Mouse (Mus musculus) hindbrain, embryonic 13.5 days (tissue): ENCODE data around the gene Tshr. TPM values are rescaled to one million over a fixed set of nuclear protein-coding genes. Genes with fewer than 3 reads are reported as not detected.
"Not testable (repeated sequence)": the region's sequence is repeated elsewhere in the genome, so short reads cannot be mapped to it uniquely, and the experiment has no call there.

Source experiments
- ATAC-seq: fragments of 200-750 bp; cut with Nextera tagmentation; 2 replicates; pipeline ENCODE4 v1.8.0; 2017; ENCODE audit warnings: moderate TSS enrichment; ENCODE audit not compliant: low FRiP score
- H3K27ac ChIP-seq: fragments of 300-500 bp; sonication (generic); 2 replicates; pipeline ENCODE4 v1.5.1; 2015; ENCODE audit warnings: inconsistent platforms, mild to moderate bottlenecking, moderate library complexity
- H3K27me3 ChIP-seq: fragments of 300-500 bp; sonication (generic); 2 replicates; pipeline ENCODE4 v1.6.1; 2015; ENCODE audit warnings: mild to moderate bottlenecking, inconsistent platforms
- H3K36me3 ChIP-seq: fragments of 300-500 bp; sonication (generic); 2 replicates; pipeline ENCODE4 v1.6.1; 2015; ENCODE audit warnings: mild to moderate bottlenecking, inconsistent platforms
- H3K4me1 ChIP-seq: fragments of 300-500 bp; sonication (generic); replicated peaks from 2 replicates; pipeline ENCODE4 v1.6.1; 2015; ENCODE audit warnings: inconsistent platforms
- H3K4me2 ChIP-seq: fragments of 300-500 bp; sonication (generic); 2 replicates; pipeline ENCODE4 v1.6.1; 2015; ENCODE audit warnings: inconsistent platforms, mild to moderate bottlenecking, moderate library complexity
- H3K4me3 ChIP-seq: fragments of 300-500 bp; sonication (generic); 2 replicates; pipeline ENCODE4 v1.5.1; 2015; ENCODE audit warnings: mild to moderate bottlenecking, inconsistent platforms
- H3K9ac ChIP-seq: fragments of 300-500 bp; sonication (generic); 2 replicates; pipeline ENCODE4 v1.6.1; 2015; ENCODE audit warnings: mild to moderate bottlenecking, inconsistent platforms
- H3K9me3 ChIP-seq: fragments of 300-500 bp; sonication (generic); 2 replicates; pipeline ENCODE4 v1.6.1; 2016; ENCODE audit warnings: inconsistent platforms
- WGBS: fragments of 180-500 bp; shearing (Covaris S2); methylation state at CpG from one replicate; pipeline ENCODE4 v1.1.7; 2015; 5-methylcytosine and 5-hydroxymethylcytosine counted together
- polyA plus RNA-seq: library from polyadenylated mRNA; unstranded; fragments of >200 nt; fragmentation: Nextera tagmentation; extraction: Ambion mirVana; gene quantifications from 2 replicates; pipeline ENCODE4 v1.2.1, GENCODE M21; 2015

Gene Tshr
- polyA plus RNA-seq, 1 experiment from 2014 or later: 0.52 TPM

- Histone ChIP-seq H3K27me3 (no peaks in the 10 kb centered on the region), H3K9me3 (no peaks in the 10 kb centered on the region), H3K4me2 (no peak overlapping the region), H3K27ac (no peak overlapping the region), H3K36me3 (no peaks in the 10 kb centered on the region), H3K9ac (no peak overlapping the region), H3K4me3 (no peak overlapping the region), H3K4me1 (peaks cover 4% of the 10 kb centered on the region)
- ATAC-seq: no peak
- 72% methylated on average over 6 of the region's 6 CpGs for WGBS
Observed at GRCm38 (mm10) chr12:91513980-91514379, 129.6 kb downstream of the Tshr start.

GRCm38 (mm10) chr12:91517808-91518207 lies 133.4 kb downstream of the Tshr start:
- Histone ChIP-seq H3K4me3 (no peak overlapping the region), H3K27ac (no peak overlapping the region), H3K9me3 (0 out of 2 replicates have a peak, but pooled peaks cover 3% of the 10 kb centered on the region), H3K9ac (no peak overlapping the region), H3K36me3 (no peaks in the 10 kb centered on the region), H3K4me1 (no peaks in the 10 kb centered on the region), H3K27me3 (no peaks in the 10 kb centered on the region), H3K4me2 (no peak overlapping the region)
- no peak for ATAC-seq
- 68% methylated on average over 3 of the region's 3 CpGs for WGBS

GRCm38 (mm10) chr12:91523626-91524025 lies 139.3 kb downstream of the Tshr start:
- H3K27ac ChIP-seq: no peak overlapping the region
- 0 out of 2 replicates have a peak, but pooled peaks cover 3% of the 10 kb centered on the region for H3K9me3 ChIP-seq
- no peak overlapping the region for H3K9ac ChIP-seq
- no peak overlapping the region for H3K4me3 ChIP-seq
- ATAC-seq: no peak
- H3K27me3 ChIP-seq: no peaks in the 10 kb centered on the region
- no peak overlapping the region for H3K4me2 ChIP-seq
- no peaks in the 10 kb centered on the region for H3K36me3 ChIP-seq
- WGBS: 84% methylated on average over 3 of the region's 3 CpGs
- H3K4me1 ChIP-seq: no peaks in the 10 kb centered on the region

GRCm38 (mm10) chr12:91534514-91534913 lies 150.2 kb downstream of the Tshr start:
- H3K27me3 ChIP-seq: no peaks in the 10 kb centered on the region
- no peak overlapping the region for H3K4me2 ChIP-seq
- no peak overlapping the region for H3K4me3 ChIP-seq
- no peak for ATAC-seq
- no peaks in the 10 kb centered on the region for H3K9me3 ChIP-seq
- no peak overlapping the region for H3K9ac ChIP-seq
- WGBS: 93% methylated on average over 6 of the region's 6 CpGs
- no peaks in the 10 kb centered on the region for H3K4me1 ChIP-seq
- no peak overlapping the region for H3K27ac ChIP-seq
- no peaks in the 10 kb centered on the region for H3K36me3 ChIP-seq

GRCm38 (mm10) chr12:91540202-91540601 lies 155.8 kb downstream of the Tshr start:
- Histone ChIP-seq H3K9me3 (0 out of 2 replicates have a peak, but pooled peaks cover 3% of the 10 kb centered on the region), H3K4me3 (no peak overlapping the region), H3K36me3 (no peaks in the 10 kb centered on the region), H3K4me1 (no peaks in the 10 kb centered on the region), H3K27ac (no peak overlapping the region), H3K27me3 (no peaks in the 10 kb centered on the region), H3K9ac (no peak overlapping the region), H3K4me2 (no peak overlapping the region)
- WGBS: 91% methylated on average over 7 of the region's 7 CpGs
- no peak for ATAC-seq

- H3K4me3 ChIP-seq: no peak overlapping the region
- no peaks in the 10 kb centered on the region for H3K9me3 ChIP-seq
- 60% methylated on average over 9 of the region's 9 CpGs for WGBS
- 0 out of 2 replicates have a peak, but pooled peaks cover 10% of the 10 kb centered on the region for H3K27me3 ChIP-seq
- peaks cover 4% of the 10 kb centered on the region for H3K36me3 ChIP-seq
- no peak overlapping the region for H3K9ac ChIP-seq
- peaks cover 10% of the 10 kb centered on the region for H3K4me1 ChIP-seq
- no peak overlapping the region for H3K4me2 ChIP-seq
- ATAC-seq: no peak
- H3K27ac ChIP-seq: no peak overlapping the region
Observed at GRCm38 (mm10) chr12:91549471-91549870, 165.1 kb downstream of the Tshr start.

- peak overlapping the region; percentile 40; the same call in 1 of the 2 replicates for H3K27ac ChIP-seq
- no peak overlapping the region for H3K4me3 ChIP-seq
- ATAC-seq: peak; percentile 86
- 0 out of 2 replicates have a peak, but pooled peaks cover 5% of the 10 kb centered on the region for H3K27me3 ChIP-seq
- H3K4me1 ChIP-seq: peaks cover 10% of the 10 kb centered on the region
- H3K36me3 ChIP-seq: peaks cover 6% of the 10 kb centered on the region
- peak overlapping the region; percentile 29 for H3K4me2 ChIP-seq
- no peak overlapping the region for H3K9ac ChIP-seq
- WGBS: 44% methylated on average over 19 of the region's 19 CpGs
- no peaks in the 10 kb centered on the region for H3K9me3 ChIP-seq
Observed at GRCm38 (mm10) chr12:91551773-91552526, 167.6 kb downstream of the Tshr start.

- not testable (repeated sequence) for H3K9me3 ChIP-seq, H3K27ac ChIP-seq, H3K4me1 ChIP-seq, H3K27me3 ChIP-seq, H3K4me2 ChIP-seq, H3K4me3 ChIP-seq, H3K9ac ChIP-seq
- H3K36me3 ChIP-seq: peaks cover 19% of the 10 kb centered on the region
- 0 out of 2 replicates have a peak, but pooled peaks have one; percentile 13 for ATAC-seq
- WGBS: 88% methylated on average over 8 of the region's 8 CpGs
Observed at GRCm38 (mm10) chr12:91557358-91558005, 173.1 kb downstream of the Tshr start.

- ATAC-seq, H3K27ac ChIP-seq, H3K4me3 ChIP-seq, H3K27me3 ChIP-seq, H3K4me2 ChIP-seq, H3K4me1 ChIP-seq, H3K9me3 ChIP-seq, H3K9ac ChIP-seq: not testable (repeated sequence)
- peaks cover 25% of the 10 kb centered on the region for H3K36me3 ChIP-seq
- 58% methylated on average over 4 of the region's 4 CpGs for WGBS
Observed at GRCm38 (mm10) chr12:91558152-91558551, 173.8 kb downstream of the Tshr start.

- WGBS: 98% methylated on average over 4 of the region's 4 CpGs
- Histone ChIP-seq H3K4me2 (no peak overlapping the region), H3K27me3 (no peaks in the 10 kb centered on the region), H3K4me1 (no peaks in the 10 kb centered on the region), H3K9me3 (no peaks in the 10 kb centered on the region), H3K4me3 (no peak overlapping the region), H3K27ac (no peak overlapping the region), H3K36me3 (peaks cover 75% of the 10 kb centered on the region), H3K9ac (no peak overlapping the region)
- ATAC-seq: no peak
Observed at GRCm38 (mm10) chr12:91567145-91567544, 182.8 kb downstream of the Tshr start.

- no peak overlapping the region for H3K4me2 ChIP-seq
- WGBS: 90% methylated on average over 3 of the region's 3 CpGs
- no peak overlapping the region for H3K4me3 ChIP-seq
- no peak for ATAC-seq
- peaks cover 79% of the 10 kb centered on the region for H3K36me3 ChIP-seq
- no peak overlapping the region for H3K9ac ChIP-seq
- no peak overlapping the region for H3K27ac ChIP-seq
- no peaks in the 10 kb centered on the region for H3K4me1 ChIP-seq
- H3K27me3 ChIP-seq: no peaks in the 10 kb centered on the region
- H3K9me3 ChIP-seq: no peaks in the 10 kb centered on the region
Observed at GRCm38 (mm10) chr12:91569255-91569654, 184.9 kb downstream of the Tshr start.

- Histone ChIP-seq H3K4me3 (no peak overlapping the region), H3K9me3 (no peaks in the 10 kb centered on the region), H3K9ac (no peak overlapping the region), H3K27ac (no peak overlapping the region), H3K4me1 (no peaks in the 10 kb centered on the region), H3K4me2 (no peak overlapping the region), H3K36me3 (peaks cover 79% of the 10 kb centered on the region), H3K27me3 (no peaks in the 10 kb centered on the region)
- ATAC-seq: no peak
- WGBS: 93% methylated on average over 2 of the region's 2 CpGs
Observed at GRCm38 (mm10) chr12:91571708-91572107, 187.3 kb downstream of the Tshr start.
